Mouse (Mus musculus): ENCODE data around the gene Cdh16. TPM values are rescaled to one million over a fixed set of nuclear protein-coding genes. Genes with fewer than 3 reads are reported as not detected.
A peak's percentile ranks its signal among the peaks of the same experiment; 100 is the strongest.

Gene Cdh16
- polyA plus RNA-seq, 1 experiment from 2014 or later = 14.5 TPM

DNA sequence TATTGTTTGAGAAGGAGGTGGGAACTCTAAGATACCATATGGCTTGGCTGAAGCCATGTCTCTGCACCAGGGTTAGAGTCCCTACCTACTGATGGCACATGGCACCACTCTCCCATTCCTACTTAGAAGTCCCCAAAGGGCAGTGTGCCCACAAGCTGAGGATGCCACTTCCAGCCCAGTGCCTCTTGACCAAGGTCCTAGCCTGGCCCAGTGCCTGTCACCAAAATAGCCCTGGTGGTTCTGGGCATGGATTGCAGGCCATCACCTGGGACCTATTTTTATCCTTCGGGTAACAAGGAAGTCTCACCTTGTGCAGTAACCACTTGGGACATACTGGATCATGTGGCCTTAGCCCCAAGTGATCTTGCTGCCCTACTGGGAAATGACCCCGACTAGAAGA, 16.3 kb downstream of the Cdh16 start:
- H3K9ac ChIP-seq (ENCODE audit: low read depth, low read length) = peak overlapping the region; percentile 56; the same call in 1 of the 2 replicates
- H3K36me3 ChIP-seq (ENCODE audit: control insufficient read depth, insufficient read depth, low read length) = no peaks in the 10 kb centered on the region
- ATAC-seq (replicated peaks; ENCODE audit: insufficient number of reproducible peaks, low FRiP score, low TSS enrichment) = no peak
- H3K27me3 ChIP-seq (ENCODE audit: control insufficient read depth, insufficient read depth, low read length) = no peaks in the 10 kb centered on the region
- peak overlapping the region; percentile 95 for H3K27ac ChIP-seq (ENCODE audit: low read depth, low read length)
- no peaks in the 10 kb centered on the region for H3K9me3 ChIP-seq (replicated peaks; ENCODE audit: control insufficient read depth, low read length)
- peak overlapping the region; percentile 46 for H3K4me2 ChIP-seq
- H3K4me3 ChIP-seq (ENCODE audit: low read depth, low read length) = no peak overlapping the region
- 54% methylated on average over 2 of the region's 2 CpGs for WGBS (ENCODE audit: insufficient replicate concordance)
- peaks cover 63% of the 10 kb centered on the region for H3K4me1 ChIP-seq (ENCODE audit: control insufficient read depth, insufficient read depth, low read length)

DNA sequence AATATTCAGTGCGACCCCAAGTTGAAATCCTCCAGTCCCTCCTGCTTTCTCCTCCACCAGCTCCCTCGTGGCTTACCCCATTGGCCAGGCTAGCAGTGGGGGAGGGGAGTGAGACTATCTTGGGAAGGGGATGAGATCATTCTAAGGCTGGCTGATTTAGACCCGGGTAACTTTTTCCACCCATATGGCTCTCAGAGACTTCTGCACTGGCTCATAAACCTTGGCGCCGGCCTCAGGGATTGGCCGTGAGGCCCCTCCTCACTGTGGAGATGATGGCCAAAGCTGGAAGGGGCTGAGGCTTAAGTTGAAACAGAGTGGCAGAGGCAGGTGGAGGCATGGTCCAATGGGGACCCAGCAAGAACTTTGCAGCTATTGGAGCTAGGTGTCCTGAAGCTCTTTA, 17.9 kb downstream of the Cdh16 start:
- Histone ChIP-seq H3K27me3 (ENCODE audit: control insufficient read depth, insufficient read depth, low read length) (no peaks in the 10 kb centered on the region), H3K27ac (ENCODE audit: low read depth, low read length) (peak overlapping the region; percentile 95), H3K36me3 (ENCODE audit: control insufficient read depth, insufficient read depth, low read length) (no peaks in the 10 kb centered on the region), H3K4me2 (peak overlapping the region; percentile 27), H3K4me3 (ENCODE audit: low read depth, low read length) (no peak overlapping the region), H3K9ac (ENCODE audit: low read depth, low read length) (peak overlapping the region; percentile 40; the same call in 1 of the 2 replicates), H3K9me3 (replicated peaks; ENCODE audit: control insufficient read depth, low read length) (no peaks in the 10 kb centered on the region), H3K4me1 (ENCODE audit: control insufficient read depth, insufficient read depth, low read length) (peaks cover 52% of the 10 kb centered on the region)
- 13% methylated on average over 6 of the region's 6 CpGs for WGBS (ENCODE audit: insufficient replicate concordance)
- ATAC-seq (replicated peaks; ENCODE audit: insufficient number of reproducible peaks, low FRiP score, low TSS enrichment) = peak; percentile 28; the same call in 1 of the 2 replicates

DNA sequence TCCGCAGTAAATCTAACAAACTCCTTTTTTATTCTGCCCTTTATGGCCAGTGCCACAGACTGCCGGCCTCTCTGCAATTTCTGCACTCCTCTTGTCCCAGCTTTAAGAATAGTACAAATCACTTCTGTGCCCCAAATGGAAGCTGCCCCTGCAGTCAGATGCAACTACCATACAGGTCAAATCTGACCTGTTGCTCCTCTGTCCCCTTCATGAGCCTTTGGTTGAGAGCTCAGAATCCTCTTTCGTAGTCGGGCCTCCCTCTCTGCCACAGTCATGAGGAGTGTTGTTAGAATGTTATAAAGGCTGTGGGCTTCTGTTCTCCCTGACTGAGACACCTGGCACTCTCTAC, 21.0 kb downstream of the Cdh16 start:
- Histone ChIP-seq H3K9ac (ENCODE audit: low read depth, low read length) (peak overlapping the region; percentile 1; the same call in 1 of the 2 replicates), H3K36me3 (ENCODE audit: control insufficient read depth, insufficient read depth, low read length) (no peaks in the 10 kb centered on the region), H3K4me1 (ENCODE audit: control insufficient read depth, insufficient read depth, low read length) (peaks cover 41% of the 10 kb centered on the region), H3K27me3 (ENCODE audit: control insufficient read depth, insufficient read depth, low read length) (no peaks in the 10 kb centered on the region), H3K4me2 (peak overlapping the region; percentile 62), H3K9me3 (replicated peaks; ENCODE audit: control insufficient read depth, low read length) (no peaks in the 10 kb centered on the region), H3K4me3 (ENCODE audit: low read depth, low read length) (no peak overlapping the region), H3K27ac (ENCODE audit: low read depth, low read length) (peak overlapping the region; percentile 82)
- no peak for ATAC-seq (replicated peaks; ENCODE audit: insufficient number of reproducible peaks, low FRiP score, low TSS enrichment)
- WGBS (ENCODE audit: insufficient replicate concordance) = 43% methylated on average over 4 of the region's 4 CpGs

- H3K36me3 ChIP-seq (ENCODE audit: control insufficient read depth, insufficient read depth, low read length) = no peaks in the 10 kb centered on the region
- H3K9ac ChIP-seq (ENCODE audit: low read depth, low read length) = peak overlapping the region; percentile 57
- 17% methylated on average over 21 of the region's 21 CpGs for WGBS (ENCODE audit: insufficient replicate concordance)
- no peaks in the 10 kb centered on the region for H3K27me3 ChIP-seq (ENCODE audit: control insufficient read depth, insufficient read depth, low read length)
- no peaks in the 10 kb centered on the region for H3K9me3 ChIP-seq (replicated peaks; ENCODE audit: control insufficient read depth, low read length)
- H3K4me2 ChIP-seq = peak overlapping the region; percentile 62
- peak overlapping the region; percentile 82 for H3K27ac ChIP-seq (ENCODE audit: low read depth, low read length)
- peaks cover 36% of the 10 kb centered on the region for H3K4me1 ChIP-seq (ENCODE audit: control insufficient read depth, insufficient read depth, low read length)
- peak; percentile 66 for ATAC-seq (replicated peaks; ENCODE audit: insufficient number of reproducible peaks, low FRiP score, low TSS enrichment)
- peak overlapping the region; percentile 21 for H3K4me3 ChIP-seq (ENCODE audit: low read depth, low read length)
Observed at GRCm38 (mm10) chr8:104602468-104603244, 21.5 kb downstream of the Cdh16 start.

DNA sequence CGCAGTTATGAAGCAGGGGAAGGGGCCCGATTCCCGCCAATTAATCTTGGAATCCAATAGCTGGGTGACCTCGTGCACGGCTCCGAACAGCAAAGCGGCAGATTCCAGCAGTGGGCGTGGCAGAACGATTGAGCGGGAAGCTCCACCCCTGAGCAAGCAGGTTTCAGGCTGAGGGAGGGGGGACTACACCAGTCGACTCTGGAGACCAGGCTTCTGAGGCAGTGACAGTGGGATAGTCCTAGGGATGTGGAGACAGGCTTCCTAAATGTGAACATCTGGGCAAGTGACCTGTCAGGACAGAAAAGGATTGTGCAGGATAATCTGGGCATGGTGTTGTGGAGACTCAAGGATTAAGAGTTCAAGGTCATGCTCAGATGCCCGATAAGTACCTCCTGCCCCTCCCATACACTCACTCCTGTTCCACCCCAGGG, 22.2 kb downstream of the Cdh16 start:
- no peak for ATAC-seq (replicated peaks; ENCODE audit: insufficient number of reproducible peaks, low FRiP score, low TSS enrichment)
- Histone ChIP-seq H3K4me2 (peak overlapping the region; percentile 62), H3K36me3 (ENCODE audit: control insufficient read depth, insufficient read depth, low read length) (no peaks in the 10 kb centered on the region), H3K27ac (ENCODE audit: low read depth, low read length) (no peak overlapping the region), H3K4me1 (ENCODE audit: control insufficient read depth, insufficient read depth, low read length) (peaks cover 29% of the 10 kb centered on the region), H3K27me3 (ENCODE audit: control insufficient read depth, insufficient read depth, low read length) (no peaks in the 10 kb centered on the region), H3K9ac (ENCODE audit: low read depth, low read length) (peak overlapping the region; percentile 57), H3K9me3 (replicated peaks; ENCODE audit: control insufficient read depth, low read length) (no peaks in the 10 kb centered on the region), H3K4me3 (ENCODE audit: low read depth, low read length) (peak overlapping the region; percentile 21)
- under 1% methylated on average over 12 of the region's 12 CpGs for WGBS (ENCODE audit: insufficient replicate concordance)

DNA sequence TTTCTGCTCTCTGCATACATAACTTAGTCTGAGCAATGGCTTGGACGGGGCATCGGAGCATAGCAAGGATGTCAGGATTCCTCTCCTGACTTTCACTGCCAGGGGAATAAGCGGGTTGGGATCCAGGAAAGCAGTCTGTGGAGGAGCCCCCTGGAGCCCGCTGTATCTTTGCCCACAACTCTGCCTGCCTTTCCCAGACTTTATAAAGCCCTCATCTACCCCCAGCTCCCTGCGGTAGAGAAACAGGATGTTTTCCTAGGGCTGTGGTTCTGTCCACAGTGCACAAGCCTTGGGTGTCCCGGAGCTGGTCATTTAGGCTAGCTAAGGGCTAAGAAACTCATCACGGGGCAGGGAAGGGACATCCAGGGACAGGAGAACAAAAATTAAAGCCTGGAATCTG, 22.8 kb downstream of the Cdh16 start:
- 29% methylated on average over 7 of the region's 7 CpGs for WGBS (ENCODE audit: insufficient replicate concordance)
- H3K9ac ChIP-seq (ENCODE audit: low read depth, low read length) = peak overlapping the region; percentile 54; the same call in 1 of the 2 replicates
- peak overlapping the region; percentile 8; the same call in 1 of the 2 replicates for H3K4me3 ChIP-seq (ENCODE audit: low read depth, low read length)
- no peak overlapping the region for H3K27ac ChIP-seq (ENCODE audit: low read depth, low read length)
- H3K27me3 ChIP-seq (ENCODE audit: control insufficient read depth, insufficient read depth, low read length) = no peaks in the 10 kb centered on the region
- no peaks in the 10 kb centered on the region for H3K9me3 ChIP-seq (replicated peaks; ENCODE audit: control insufficient read depth, low read length)
- H3K4me2 ChIP-seq = peak overlapping the region; percentile 62
- peaks cover 24% of the 10 kb centered on the region for H3K4me1 ChIP-seq (ENCODE audit: control insufficient read depth, insufficient read depth, low read length)
- H3K36me3 ChIP-seq (ENCODE audit: control insufficient read depth, insufficient read depth, low read length) = no peaks in the 10 kb centered on the region
- no peak for ATAC-seq (replicated peaks; ENCODE audit: insufficient number of reproducible peaks, low FRiP score, low TSS enrichment)

GRCm38 (mm10) chr8:104598496-104598895, 25.7 kb downstream of the Cdh16 start:
- no peak for ATAC-seq (replicated peaks; ENCODE audit: insufficient number of reproducible peaks, low FRiP score, low TSS enrichment)
- Histone ChIP-seq H3K4me2 (no peak overlapping the region), H3K9me3 (replicated peaks; ENCODE audit: control insufficient read depth, low read length) (no peaks in the 10 kb centered on the region), H3K27ac (ENCODE audit: low read depth, low read length) (no peak overlapping the region), H3K9ac (ENCODE audit: low read depth, low read length) (no peak overlapping the region), H3K27me3 (ENCODE audit: control insufficient read depth, insufficient read depth, low read length) (no peaks in the 10 kb centered on the region), H3K36me3 (ENCODE audit: control insufficient read depth, insufficient read depth, low read length) (peaks cover 11% of the 10 kb centered on the region; the same call in 1 of the 2 replicates), H3K4me3 (ENCODE audit: low read depth, low read length) (no peak overlapping the region), H3K4me1 (ENCODE audit: control insufficient read depth, insufficient read depth, low read length) (peaks cover 4% of the 10 kb centered on the region; the same call in 1 of the 2 replicates)
- 63% methylated on average over 6 of the region's 6 CpGs for WGBS (ENCODE audit: insufficient replicate concordance)

DNA sequence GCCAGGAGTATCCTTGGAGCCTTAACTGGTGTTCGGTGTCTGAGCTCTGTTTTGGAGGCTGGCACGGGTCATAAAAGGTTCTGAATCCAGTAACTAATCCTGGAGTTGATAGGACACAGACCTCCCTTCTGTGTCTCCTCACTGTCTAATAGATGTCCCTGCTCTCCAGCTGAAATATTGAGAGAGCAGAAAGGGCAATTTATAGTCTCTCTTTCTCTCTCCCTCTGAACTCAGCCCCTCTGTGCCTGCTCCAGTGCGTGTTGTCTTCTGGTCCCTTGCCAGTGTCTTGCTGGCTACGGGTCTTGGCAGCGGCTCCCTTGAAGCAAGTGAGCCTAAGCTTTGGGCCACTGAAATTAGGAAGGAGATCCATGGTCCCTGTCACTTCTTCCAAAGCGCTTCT, 26.5 kb downstream of the Cdh16 start:
- no peak overlapping the region for H3K9ac ChIP-seq (ENCODE audit: low read depth, low read length)
- H3K36me3 ChIP-seq (ENCODE audit: control insufficient read depth, insufficient read depth, low read length) = peaks cover 11% of the 10 kb centered on the region; the same call in 1 of the 2 replicates
- H3K9me3 ChIP-seq (replicated peaks; ENCODE audit: control insufficient read depth, low read length) = no peaks in the 10 kb centered on the region
- H3K27ac ChIP-seq (ENCODE audit: low read depth, low read length) = no peak overlapping the region
- H3K4me2 ChIP-seq = no peak overlapping the region
- no peak for ATAC-seq (replicated peaks; ENCODE audit: insufficient number of reproducible peaks, low FRiP score, low TSS enrichment)
- WGBS (ENCODE audit: insufficient replicate concordance) = 80% methylated on average over 6 of the region's 6 CpGs
- H3K27me3 ChIP-seq (ENCODE audit: control insufficient read depth, insufficient read depth, low read length) = no peaks in the 10 kb centered on the region
- no peak overlapping the region for H3K4me3 ChIP-seq (ENCODE audit: low read depth, low read length)
- peaks cover 3% of the 10 kb centered on the region; the same call in 1 of the 2 replicates for H3K4me1 ChIP-seq (ENCODE audit: control insufficient read depth, insufficient read depth, low read length)
